In genomic region chr3:153250598-153251257, GRCm38 (mm10) we compare ENCODE assay signal across 7 mouse cellular contexts.
DNase-seq lines count a peak whose midpoint lies in the region; ATAC-seq lines count a peak whose summit lies in the region.

No protein-coding gene starts in this region.

- intact Hi-C loops in left cerebral cortex, postnatal 14 days (cut with DNase I), result loop anchor here (5.0 kb wide), 1 partner anchor 268 kb away; the partner anchor contains the start of gene St6galnac5

- H3K9me3 ChIP-seq in intestine, embryonic 15.5 days, result no peaks in the 10 kb centered on the region
- no peaks in the 10 kb centered on the region for H3K9me3 ChIP-seq in midbrain, embryonic 13.5 days

- no peaks in the 10 kb centered on the region for H3K36me3 ChIP-seq in intestine, embryonic 15.5 days
- no peaks in the 10 kb centered on the region for H3K36me3 ChIP-seq in midbrain, embryonic 13.5 days

- no peak overlapping the region for H3K9ac ChIP-seq in intestine, embryonic 15.5 days
- H3K9ac ChIP-seq in midbrain, embryonic 13.5 days (replicated peaks), result no peak overlapping the region

- H3K4me3 ChIP-seq in intestine, embryonic 15.5 days (replicated peaks), result no peak overlapping the region
- H3K4me3 ChIP-seq in midbrain, embryonic 13.5 days (replicated peaks), result no peak overlapping the region

- H3K4me2 ChIP-seq in intestine, embryonic 15.5 days (replicated peaks), result no peak overlapping the region
- H3K4me2 ChIP-seq in midbrain, embryonic 13.5 days (replicated peaks), result no peak overlapping the region

- no peak overlapping the region for H3K27ac ChIP-seq in intestine, embryonic 15.5 days
- no peak overlapping the region for H3K27ac ChIP-seq in midbrain, embryonic 13.5 days

- H3K4me1 ChIP-seq in intestine, embryonic 15.5 days (replicated peaks), result no peaks in the 10 kb centered on the region
- H3K4me1 ChIP-seq in midbrain, embryonic 13.5 days (replicated peaks), result no peaks in the 10 kb centered on the region

- DNase-seq in ZHBTc4 (ENCODE audit: low read depth, low spot score), result peak; percentile 94
- peak; percentile 85 to 86 for DNase-seq in cerebellum, postnatal 10 days
- DNase-seq in frontal cortex, postnatal 25 days (ENCODE audit: low spot score in 2 of 2), result peak; percentile 38 to 58
- DNase-seq in left cerebral cortex, postnatal 14 days (ENCODE audit: low spot score in 2 of 2), result peak; percentile 71 to 77
- DNase-seq in spleen, adult 18-20 months, result peak; percentile 71 to 82

- 44% methylated on average over 9 of the region's 9 CpGs for WGBS in intestine, embryonic 15.5 days
- 55% methylated on average over 9 of the region's 9 CpGs for WGBS in midbrain, embryonic 13.5 days

- peak; percentile 83; the same call in 1 of the 2 replicates for ATAC-seq in intestine, embryonic 15.5 days
- ATAC-seq in midbrain, embryonic 13.5 days, result peak; percentile 61

- no peaks in the 10 kb centered on the region for H3K27me3 ChIP-seq in intestine, embryonic 15.5 days (replicated peaks)
- no peaks in the 10 kb centered on the region for H3K27me3 ChIP-seq in midbrain, embryonic 13.5 days
